Mouse (Mus musculus): Measurements from ENCODE around the gene Slc43a2. TPM values are rescaled to one million over a fixed set of nuclear protein-coding genes. Genes with fewer than 3 reads are reported as not detected.

The Slc43a2 gene
- polyA plus RNA-seq, 1 experiment: 57.4 TPM

GRCm38 (mm10) chr11:75585061-75585460 lies 53.6 kb downstream of the Slc43a2 start:
- H3K4me1 ChIP-seq (ENCODE audit: control insufficient read depth, insufficient read depth, low read length): peaks cover 11% of the 10 kb centered on the region
- TF ChIP-seq CTCF (IDR thresholded peaks at IDR 0.05; ENCODE audit: borderline replicate concordance, insufficient read depth, low read depth, low read length): no peak
- TF ChIP-seq POLR2A (IDR thresholded peaks at IDR 0.05; ENCODE audit: borderline replicate concordance, insufficient read depth, low read length): no peak
- H3K4me3 ChIP-seq (replicated peaks; ENCODE audit: insufficient read depth, low read depth, low read length): no peak overlapping the region
- 88% methylated on average over 4 of the region's 4 CpGs for WGBS
- DNase-seq: no peak
- H3K27me3 ChIP-seq (ENCODE audit: control insufficient read depth, insufficient read depth, low read length): no peaks in the 10 kb centered on the region
- no peak overlapping the region for H3K27ac ChIP-seq (ENCODE audit: insufficient read depth, low read length)

DNA sequence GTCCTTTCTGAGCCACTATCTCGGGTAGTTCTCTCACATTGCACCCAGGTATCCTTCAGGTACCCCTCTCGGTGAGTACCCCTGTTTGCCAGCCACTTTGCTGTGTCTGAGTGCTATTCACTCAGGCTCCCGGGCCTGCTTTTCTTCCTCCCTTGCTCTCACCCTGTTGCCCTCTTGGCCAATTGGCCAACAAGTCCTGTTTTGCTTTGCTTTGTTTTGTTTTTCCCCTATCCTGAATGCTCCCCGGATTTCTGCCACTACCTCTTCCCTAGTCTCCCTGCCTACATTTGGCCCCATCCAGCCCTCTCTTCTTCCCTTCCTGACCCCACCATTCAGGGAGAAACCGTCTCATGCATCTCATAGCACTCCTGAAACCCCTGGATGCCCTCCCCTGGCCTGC lies 54.5 kb downstream of the Slc43a2 start:
- no peaks in the 10 kb centered on the region for H3K27me3 ChIP-seq (ENCODE audit: control insufficient read depth, insufficient read depth, low read length)
- H3K4me3 ChIP-seq (replicated peaks; ENCODE audit: insufficient read depth, low read depth, low read length): no peak overlapping the region
- TF ChIP-seq CTCF (IDR thresholded peaks at IDR 0.05; ENCODE audit: borderline replicate concordance, insufficient read depth, low read depth, low read length) (no peak), POLR2A (IDR thresholded peaks at IDR 0.05; ENCODE audit: borderline replicate concordance, insufficient read depth, low read length) (no peak)
- peak in 1 of 2 experiments; percentile 13 for DNase-seq
- no peak overlapping the region for H3K27ac ChIP-seq (ENCODE audit: insufficient read depth, low read length)
- H3K4me1 ChIP-seq (ENCODE audit: control insufficient read depth, insufficient read depth, low read length): peaks cover 14% of the 10 kb centered on the region
- WGBS: 85% methylated on average over 5 of the region's 5 CpGs

GRCm38 (mm10) chr11:75586963-75587362 lies 55.5 kb downstream of the Slc43a2 start:
- Histone ChIP-seq H3K4me1 (ENCODE audit: control insufficient read depth, insufficient read depth, low read length) (peaks cover 17% of the 10 kb centered on the region), H3K27ac (ENCODE audit: insufficient read depth, low read length) (no peak overlapping the region), H3K4me3 (replicated peaks; ENCODE audit: insufficient read depth, low read depth, low read length) (no peak overlapping the region), H3K27me3 (ENCODE audit: control insufficient read depth, insufficient read depth, low read length) (no peaks in the 10 kb centered on the region)
- no peak for TF ChIP-seq CTCF (IDR thresholded peaks at IDR 0.05; ENCODE audit: borderline replicate concordance, insufficient read depth, low read depth, low read length)
- no peak for TF ChIP-seq POLR2A (IDR thresholded peaks at IDR 0.05; ENCODE audit: borderline replicate concordance, insufficient read depth, low read length)
- WGBS: 75% methylated on average over 5 of the region's 5 CpGs
- peak in 1 of 2 experiments; percentile 14 for DNase-seq

DNA sequence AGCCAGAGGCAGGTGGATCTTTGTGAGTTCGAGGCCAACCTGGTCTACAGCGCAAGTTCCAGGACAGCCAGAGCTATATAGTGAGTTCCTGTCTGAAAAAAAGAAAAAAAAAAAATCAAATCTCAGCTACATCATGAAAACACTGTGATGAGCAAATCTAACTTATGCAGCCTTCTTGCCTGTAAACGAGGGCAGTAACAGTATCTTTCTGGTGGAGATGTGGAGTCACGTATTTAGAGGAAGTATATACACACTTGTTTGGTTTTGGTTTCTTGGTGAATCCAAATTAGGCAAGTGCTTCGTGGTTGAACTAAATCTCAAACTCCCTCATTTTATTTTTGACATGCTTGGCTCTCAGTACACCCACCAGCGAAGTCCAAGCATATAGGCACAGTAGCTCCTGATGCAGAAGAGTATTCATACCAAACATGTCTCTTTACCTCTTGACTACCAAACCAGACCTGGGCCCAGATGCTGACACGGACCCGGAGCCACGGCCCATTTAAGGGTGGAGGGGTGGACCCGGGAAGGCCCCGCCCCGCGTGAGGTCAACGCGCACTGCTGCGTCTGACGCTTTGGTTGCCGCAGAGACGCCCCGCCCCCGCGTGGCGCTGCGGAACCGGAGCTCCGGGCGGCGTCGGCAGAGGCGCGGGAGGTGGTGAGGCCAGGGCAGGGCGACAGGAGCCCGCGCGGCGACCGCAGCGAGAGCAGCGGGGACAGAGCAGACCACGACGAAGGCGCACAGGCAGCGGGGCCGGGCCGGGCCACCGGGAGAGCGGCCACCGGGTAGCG lies 56.2 kb downstream of the Slc43a2 start, which contains the start of gene Pitpna:
Gene Pitpna (plus strand): TSS at position 605 of the 792 bp plus-strand sequence.
- Histone ChIP-seq H3K4me1 (ENCODE audit: control insufficient read depth, insufficient read depth, low read length) (peaks cover 17% of the 10 kb centered on the region), H3K4me3 (replicated peaks; ENCODE audit: insufficient read depth, low read depth, low read length) (peak within 1 kb of the TSS; percentile 81), H3K27me3 (ENCODE audit: control insufficient read depth, insufficient read depth, low read length) (no peaks in the 10 kb centered on the region), H3K27ac (ENCODE audit: insufficient read depth, low read length) (peak within 1 kb of the TSS; percentile 75)
- peak; percentile 96 for DNase-seq
- 4% methylated on average over 49 of the region's 49 CpGs for WGBS
- TF ChIP-seq CTCF (IDR thresholded peaks at IDR 0.05; ENCODE audit: borderline replicate concordance, insufficient read depth, low read depth, low read length) (no peak), POLR2A (IDR thresholded peaks at IDR 0.05; ENCODE audit: borderline replicate concordance, insufficient read depth, low read length) (peak; percentile 91)

- peak overlapping the region; percentile 81 for H3K4me3 ChIP-seq (replicated peaks; ENCODE audit: insufficient read depth, low read depth, low read length)
- H3K27me3 ChIP-seq (ENCODE audit: control insufficient read depth, insufficient read depth, low read length): no peaks in the 10 kb centered on the region
- H3K4me1 ChIP-seq (ENCODE audit: control insufficient read depth, insufficient read depth, low read length): peaks cover 17% of the 10 kb centered on the region
- DNase-seq: no peak
- H3K27ac ChIP-seq (ENCODE audit: insufficient read depth, low read length): peak overlapping the region; percentile 75
- TF ChIP-seq POLR2A (IDR thresholded peaks at IDR 0.05; ENCODE audit: borderline replicate concordance, insufficient read depth, low read length) (no peak), CTCF (IDR thresholded peaks at IDR 0.05; ENCODE audit: borderline replicate concordance, insufficient read depth, low read depth, low read length) (no peak)
- WGBS: under 1% methylated on average over 37 of the region's 37 CpGs
These were observed 56.9 kb downstream of the Slc43a2 start for GRCm38 (mm10) chr11:75588285-75588941.

DNA sequence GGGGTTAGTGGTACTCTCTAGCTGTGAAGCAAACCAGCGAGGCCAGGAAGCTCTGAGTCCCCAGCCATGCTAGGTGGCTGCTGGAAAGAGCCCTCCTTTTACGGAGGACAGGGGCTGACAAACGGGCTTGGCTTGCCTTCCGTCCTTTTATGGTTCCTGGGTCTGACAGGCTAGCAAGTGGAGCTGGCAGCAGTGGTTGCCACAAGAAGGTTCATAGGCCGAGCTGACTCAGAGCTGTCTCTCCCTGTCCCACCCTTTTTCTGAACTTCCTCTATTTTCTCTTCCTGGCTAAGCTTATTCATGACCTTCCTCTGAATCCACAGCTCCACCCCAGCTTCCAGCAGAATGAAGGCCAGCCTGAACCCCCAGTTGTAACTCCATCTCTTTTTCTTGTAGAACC lies 61.1 kb downstream of the Slc43a2 start:
- no peak overlapping the region for H3K27ac ChIP-seq (ENCODE audit: insufficient read depth, low read length)
- TF ChIP-seq CTCF (IDR thresholded peaks at IDR 0.05; ENCODE audit: borderline replicate concordance, insufficient read depth, low read depth, low read length) (no peak), POLR2A (IDR thresholded peaks at IDR 0.05; ENCODE audit: borderline replicate concordance, insufficient read depth, low read length) (no peak)
- H3K4me3 ChIP-seq (replicated peaks; ENCODE audit: insufficient read depth, low read depth, low read length): no peak overlapping the region
- H3K4me1 ChIP-seq (ENCODE audit: control insufficient read depth, insufficient read depth, low read length): peaks cover 30% of the 10 kb centered on the region
- DNase-seq: no peak
- 86% methylated on average over 5 of the region's 5 CpGs for WGBS
- no peaks in the 10 kb centered on the region for H3K27me3 ChIP-seq (ENCODE audit: control insufficient read depth, insufficient read depth, low read length)

- Histone ChIP-seq H3K4me1 (ENCODE audit: control insufficient read depth, insufficient read depth, low read length) (peaks cover 24% of the 10 kb centered on the region), H3K4me3 (replicated peaks; ENCODE audit: insufficient read depth, low read depth, low read length) (no peak overlapping the region), H3K27me3 (ENCODE audit: control insufficient read depth, insufficient read depth, low read length) (no peaks in the 10 kb centered on the region), H3K27ac (ENCODE audit: insufficient read depth, low read length) (no peak overlapping the region)
- no peak for TF ChIP-seq POLR2A (IDR thresholded peaks at IDR 0.05; ENCODE audit: borderline replicate concordance, insufficient read depth, low read length)
- no peak for TF ChIP-seq CTCF (IDR thresholded peaks at IDR 0.05; ENCODE audit: borderline replicate concordance, insufficient read depth, low read depth, low read length)
- no peak for DNase-seq
- WGBS: 76% methylated on average over 9 of the region's 9 CpGs
These were observed 62.9 kb downstream of the Slc43a2 start for GRCm38 (mm10) chr11:75594431-75594830.
